Mouse (Mus musculus) embryo, embryonic 11.5 days (tissue): ENCODE measurements around the gene Acp1.

Experiments
- DNase-seq: peaks from one replicate; pipeline ENCODE4 v3.0.0-alpha.2; 2012; ENCODE audit warnings: low read depth, low spot score

Gene Acp1

DNA sequence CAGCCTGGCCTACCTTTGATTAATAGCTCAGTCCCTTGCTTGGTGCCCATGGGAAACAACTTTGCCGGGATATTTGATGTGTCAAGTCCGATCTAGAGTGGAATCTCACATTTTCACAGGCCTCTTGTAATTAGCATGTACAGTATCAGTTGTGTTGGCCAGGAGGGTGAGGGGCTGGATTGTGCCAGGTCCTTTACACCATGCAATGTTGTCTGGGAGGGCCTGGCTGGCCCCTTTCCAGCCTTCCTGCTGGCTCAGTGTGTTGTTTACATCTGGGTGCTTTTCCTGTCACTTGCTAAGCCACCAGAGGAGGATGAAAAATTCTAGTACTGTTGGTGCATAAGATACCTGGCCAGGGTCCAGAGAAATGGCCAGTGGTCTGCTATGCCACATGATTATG is 47.0 kb downstream of the Acp1 start:
- DNase-seq, result no peak

DNA sequence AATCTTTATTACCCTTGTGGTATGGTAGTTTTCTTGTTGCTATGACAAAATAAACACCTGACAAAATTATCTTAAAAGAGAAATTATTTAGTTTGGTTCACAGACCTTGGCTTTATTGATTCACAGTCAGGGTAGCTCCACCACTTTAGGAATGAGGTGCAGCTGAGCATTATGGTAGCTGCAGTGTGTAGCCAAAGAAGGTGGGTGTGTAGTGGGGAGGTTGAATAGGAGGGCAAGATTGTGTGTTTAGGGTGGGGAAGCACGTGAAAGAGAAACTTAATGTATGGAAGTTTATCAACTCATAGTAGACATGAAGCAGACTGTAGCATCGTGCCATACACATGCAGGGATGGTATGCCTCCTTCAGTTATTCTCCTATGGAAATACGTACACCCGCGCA is 55.2 kb downstream of the Acp1 start:
- DNase-seq, result no peak

DNA sequence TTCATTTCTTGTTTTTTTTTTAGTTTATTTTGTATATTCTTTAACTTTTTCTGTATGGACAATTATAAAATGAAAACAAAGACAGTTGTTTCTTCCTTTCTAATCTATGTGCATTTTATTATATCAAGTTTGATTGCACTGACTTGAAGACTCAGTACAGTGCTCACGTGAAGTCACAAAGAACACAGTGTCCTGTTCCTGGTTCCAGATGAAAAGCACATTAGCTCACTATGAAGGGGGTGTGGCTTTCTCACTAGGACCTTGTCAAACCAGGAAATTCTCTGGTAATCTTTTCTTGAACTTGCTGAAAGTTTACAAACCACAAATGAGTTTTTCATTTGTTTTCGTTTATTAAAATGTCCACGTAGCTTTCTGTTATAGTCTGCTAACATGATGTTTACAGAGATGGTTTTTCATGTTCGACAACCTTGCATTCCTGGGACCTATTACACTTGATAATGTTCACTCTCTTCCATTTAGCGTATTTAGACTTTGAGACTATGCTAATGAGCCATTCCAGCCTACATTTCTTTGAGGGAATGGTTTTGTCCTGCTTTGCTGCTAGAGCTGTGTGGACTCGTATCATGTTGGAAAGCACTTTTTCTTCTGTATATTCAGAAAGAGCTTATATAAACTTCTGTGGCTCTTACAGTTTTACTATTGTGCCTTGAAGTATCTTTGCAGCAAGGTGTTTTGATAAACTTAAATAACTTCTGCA is 55.8 kb downstream of the Acp1 start:
- DNase-seq, result no peak

DNA sequence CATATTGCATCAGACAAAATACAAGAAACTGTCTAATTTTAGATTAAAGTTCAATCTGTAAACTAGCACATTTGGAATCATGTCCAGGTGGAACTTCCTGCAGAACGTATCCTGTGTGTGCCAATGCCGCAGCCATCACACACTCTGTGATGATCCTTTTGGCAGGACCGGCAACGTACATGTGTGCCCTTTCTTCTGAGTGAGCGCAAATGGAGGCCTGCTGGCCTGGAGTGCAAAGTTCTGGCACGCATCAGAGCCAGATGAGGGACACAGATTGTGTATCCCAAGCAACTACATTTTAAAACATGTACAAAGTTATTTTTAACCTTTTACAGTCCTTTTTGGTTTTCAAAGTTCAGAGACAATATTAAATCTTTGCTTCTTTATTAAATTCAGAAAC is 59.5 kb downstream of the Acp1 start:
- no peak for DNase-seq

DNA sequence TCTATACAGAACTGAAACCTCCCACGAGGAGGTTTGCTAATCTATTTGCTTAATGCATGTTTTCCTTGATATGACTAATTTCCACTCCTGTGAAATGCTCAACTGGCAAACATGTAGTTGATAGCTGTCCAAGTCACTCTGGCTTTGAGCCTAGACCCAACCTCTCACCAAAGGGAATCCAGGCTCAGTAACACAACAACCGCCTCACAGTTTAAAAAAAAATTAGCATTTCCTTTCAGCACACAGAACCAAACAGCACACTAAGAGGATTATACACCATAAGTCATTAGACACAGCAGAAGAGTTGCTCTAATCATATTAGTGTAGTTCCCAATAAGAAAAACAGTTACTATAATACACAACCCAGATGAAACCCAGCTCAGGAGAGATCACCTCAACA is 60.5 kb downstream of the Acp1 start:
- no peak for DNase-seq

DNA sequence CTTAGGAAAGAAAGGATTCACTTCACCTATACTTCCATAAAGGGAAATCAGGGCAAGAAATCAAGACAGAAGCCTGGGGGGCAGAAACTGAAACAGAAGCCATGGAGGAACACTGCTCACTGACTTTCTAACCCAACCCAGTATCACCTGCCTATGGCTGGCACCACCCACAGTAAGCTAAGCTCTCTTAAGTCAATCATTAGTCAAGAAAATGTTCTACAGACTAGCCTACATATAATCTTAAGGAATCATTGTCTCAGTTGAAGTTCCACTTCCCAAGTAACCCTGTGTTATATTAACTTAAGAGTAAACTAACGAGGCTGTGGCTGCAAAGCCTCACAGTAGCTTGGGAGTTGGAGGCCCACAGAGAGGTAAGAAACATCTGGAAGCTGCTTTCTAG is 62.9 kb downstream of the Acp1 start:
- DNase-seq, result no peak
